Mouse (Mus musculus): ENCODE results near the gene Cd8b1. TPM values are rescaled to one million over a fixed set of nuclear protein-coding genes. Genes with fewer than 3 reads are reported as not detected.

Gene Cd8b1
- polyA plus RNA-seq, 3 experiments from 2014 or later: 14.4 to 15.4 (median 15.0) TPM

- ATAC-seq: no peak
Observed at GRCm38 (mm10) chr6:71351201-71351600, 28.6 kb downstream of the Cd8b1 start.

GRCm38 (mm10) chr6:71352201-71352600 is 29.6 kb downstream of the Cd8b1 start:
- ATAC-seq: no peak

- no peak for ATAC-seq
Observed at GRCm38 (mm10) chr6:71352866-71353427, 30.4 kb downstream of the Cd8b1 start.

- no peak for ATAC-seq
Observed at GRCm38 (mm10) chr6:71353722-71354121, 31.1 kb downstream of the Cd8b1 start.

GRCm38 (mm10) chr6:71357493-71357892 is 34.9 kb downstream of the Cd8b1 start:
- no peak for ATAC-seq

- ATAC-seq: no peak
Observed at GRCm38 (mm10) chr6:71360221-71360620, 37.6 kb downstream of the Cd8b1 start.

GRCm38 (mm10) chr6:71360751-71361150 is 38.2 kb downstream of the Cd8b1 start:
- no peak for ATAC-seq

GRCm38 (mm10) chr6:71361156-71361670 is 38.6 kb downstream of the Cd8b1 start:
- ATAC-seq: no peak

- ATAC-seq: no peak
Observed at GRCm38 (mm10) chr6:71363995-71364394, 41.4 kb downstream of the Cd8b1 start.

- ATAC-seq: no peak
Observed at GRCm38 (mm10) chr6:71369416-71369815, 46.8 kb downstream of the Cd8b1 start.

GRCm38 (mm10) chr6:71371085-71371605 is 48.6 kb downstream of the Cd8b1 start:
- ATAC-seq: no peak

- no peak for ATAC-seq
Observed at GRCm38 (mm10) chr6:71372041-71372720, 49.6 kb downstream of the Cd8b1 start.

- no peak for ATAC-seq
Observed at GRCm38 (mm10) chr6:71373249-71373775, 50.7 kb downstream of the Cd8b1 start, which contains the start of gene Cd8a. TSS of gene Cd8a (plus strand) at chr6:71373427.

- ATAC-seq: no peak
Observed at GRCm38 (mm10) chr6:71374311-71374829, 51.8 kb downstream of the Cd8b1 start.

- no peak for ATAC-seq
Observed at GRCm38 (mm10) chr6:71374921-71375320, 52.3 kb downstream of the Cd8b1 start.

- no peak for ATAC-seq
Observed at GRCm38 (mm10) chr6:71376711-71377110, 54.1 kb downstream of the Cd8b1 start.

- no peak for ATAC-seq
Observed at GRCm38 (mm10) chr6:71381654-71382053, 59.1 kb downstream of the Cd8b1 start.

Other genes with a start within 250 kb of the Cd8b1 start
- 1 to 10 TPM in 2 of 3 experiments, under 1 TPM in 1; 0.97 to 2.7 (median 2.1) TPM for gene Thnsl2, start 178.3 kb upstream of the Cd8b1 start, polyA plus RNA-seq (2017; shearing (Covaris generic))
- not detected for gene Fabp1, start 123.0 kb upstream of the Cd8b1 start, polyA plus RNA-seq (2017; shearing (Covaris generic))
- gene Krcc1, start 51.1 kb upstream of the Cd8b1 start, polyA plus RNA-seq (2017; shearing (Covaris generic)): 10 to 100 TPM; 93.2 to 96.1 (median 94.8) TPM
- gene Smyd1, start 555 bp upstream of the Cd8b1 start, polyA plus RNA-seq (2017; shearing (Covaris generic)): under 1 TPM in 1 of 3 experiments, not detected in 2; 0.20 TPM
- gene Cd8a, start 50.6 kb downstream of the Cd8b1 start, polyA plus RNA-seq (2017; shearing (Covaris generic)): 1 to 10 TPM in 2 of 3 experiments, under 1 TPM in 1; 0.73 to 3.4 (median 1.2) TPM
- gene Rmnd5a, start 117.8 kb downstream of the Cd8b1 start, polyA plus RNA-seq (2017; shearing (Covaris generic)): 10 to 100 TPM; 12.3 to 17.7 (median 13.4) TPM
- 1 to 10 TPM; 3.6 to 6.5 (median 6.3) TPM for gene Rnf103, start 171.1 kb downstream of the Cd8b1 start, polyA plus RNA-seq (2017; shearing (Covaris generic))
- gene Chmp3, start 221.0 kb downstream of the Cd8b1 start, polyA plus RNA-seq (2017; shearing (Covaris generic)): 100 to 1,000 TPM in 1 of 3 experiments, 10 to 100 TPM in 2; 61.2 to 119 (median 95.4) TPM